ENCODE assay signal across 15 mouse cellular contexts in the genomic region with DNA sequence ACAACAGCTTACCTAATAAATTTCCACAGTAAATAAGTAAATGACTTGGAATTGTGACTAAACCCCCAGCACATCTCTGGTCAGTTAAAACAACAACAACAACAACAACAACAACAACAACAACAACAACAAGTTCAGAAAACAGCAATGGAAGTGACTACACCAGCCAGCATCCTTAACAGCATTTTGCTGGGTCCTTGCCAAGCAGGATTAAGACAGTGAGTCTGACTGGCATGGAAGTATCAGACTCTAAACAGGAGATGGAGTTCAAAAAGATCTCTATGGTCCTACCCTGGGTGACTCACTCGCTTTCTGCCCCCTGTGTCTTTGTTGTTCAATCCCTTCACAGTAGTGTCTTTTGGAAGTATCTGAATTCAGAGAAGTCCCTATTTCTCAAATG.
DNase-seq lines count a peak whose midpoint lies in the region.
"Had no signal": no experiment of that assay in that cellular context is flagged by ENCODE, and none has a peak within 500 bp of the region (broad histone marks: within the 10 kb centered on the region; RNA-seq: fewer than 3 reads in every experiment).

No protein-coding gene starts in this region.

- intact Hi-C loops in left cerebral cortex, postnatal 4 days (cut with DNase I), result no loop called here
- intact Hi-C loops in left cerebral cortex, postnatal 10 days (cut with DNase I), result no loop called here

- peak; percentile 40 to 51 for DNase-seq in cerebellum, postnatal 10 days
- DNase-seq in cerebellum, adult 8-10 months, result no peak
- peak; percentile 13 for DNase-seq in left cerebral cortex, postnatal 4 days
- DNase-seq in left cerebral cortex, postnatal 10 days (ENCODE audit: extremely low spot score in 1 of 2, low spot score in 2 of 2), result no peak
- peak; percentile 75 for DNase-seq in retina, postnatal 1 day
- no peak for DNase-seq in retina, embryonic 14.5 days (ENCODE audit: low spot score)
- DNase-seq: adrenal gland, adult 8-10 months; adrenal gland, postnatal 25 days; cerebellum, adult 11 months; cerebellum, adult 2 months; gastrocnemius, postnatal 10 days; gastrocnemius, postnatal 36 days; heart, adult 2 months; heart, postnatal 14 days; heart, postnatal 4 days had no signal

Comparison
In these comparisons a context has a peak if more than half of its experiments do, and no peak if none do; other contexts are left out.
1. DNase-seq: peak in cerebellum, postnatal 10 days (2 of 2), left cerebral cortex, postnatal 4 days (single experiment) and retina, postnatal 1 day (single experiment); none in cerebellum, adult 8-10 months (single experiment), left cerebral cortex, postnatal 10 days (0 of 2) and retina, embryonic 14.5 days (single experiment).